1 mouse cellular context compared by ENCODE assay signal in genomic region chr2:119745281-119745680, GRCm38 (mm10).
A peak's percentile ranks its signal among the peaks of the same experiment; 100 is the strongest.
TF ChIP-seq lines count a peak whose summit lies in the region.

No protein-coding gene starts in this region.

TF ChIP-seq in MEL, 35 proteins besides CTCF, POLR2A, EP300 and RAD21 (continued from another document):
- peak; percentile 17; the same call in 1 of the 2 replicates for TF ChIP-seq SMC3 (IDR thresholded peaks at IDR 0.05; ENCODE audit: low read depth, low read length)
